8 mouse cellular contexts compared by ENCODE assay signal in genomic region chr1:153751763-153752301, GRCm38 (mm10). TPM values are rescaled to one million over a fixed set of nuclear protein-coding genes. Genes with fewer than 3 reads are reported as not detected.
DNase-seq lines count a peak whose midpoint lies in the region; ATAC-seq and TF ChIP-seq lines count a peak whose summit lies in the region.

No protein-coding gene starts in this region.

- H3K9ac ChIP-seq in forebrain, embryonic 12.5 days = no peak overlapping the region
- no peak overlapping the region for H3K9ac ChIP-seq in forebrain, embryonic 11.5 days (ENCODE audit: low read length)
- H3K9ac ChIP-seq in CH12.LX (ENCODE audit: insufficient read depth, low read depth) = peak overlapping the region; percentile 73
- H3K9ac ChIP-seq in intestine, embryonic 14.5 days (ENCODE audit: low read length) = peak overlapping the region; percentile 34

- no peaks in the 10 kb centered on the region for H3K36me3 ChIP-seq in forebrain, embryonic 12.5 days (replicated peaks)
- no peaks in the 10 kb centered on the region for H3K36me3 ChIP-seq in forebrain, embryonic 11.5 days (ENCODE audit: control insufficient read depth, insufficient read depth, low read length)
- peaks cover 4 to 30% of the 10 kb centered on the region in 2 experiments for H3K36me3 ChIP-seq in CH12.LX (replicated peaks in 1 of 2; ENCODE audit: control insufficient read depth in 1 of 2, insufficient read depth in 1 of 2, low read length in 1 of 2)
- no peaks in the 10 kb centered on the region for H3K36me3 ChIP-seq in intestine, embryonic 14.5 days (ENCODE audit: control insufficient read depth, insufficient read depth, low read length)
- peaks cover 11% of the 10 kb centered on the region for H3K36me3 ChIP-seq in small intestine, adult 2 months (ENCODE audit: control insufficient read depth, insufficient read depth, low read length)

- H3K4me2 ChIP-seq in forebrain, embryonic 12.5 days = peak overlapping the region; percentile 13; the same call in 1 of the 2 replicates
- H3K4me2 ChIP-seq in forebrain, embryonic 11.5 days (ENCODE audit: low read depth, low read length, severe bottlenecking) = no peak overlapping the region
- peak overlapping the region; percentile 74 for H3K4me2 ChIP-seq in CH12.LX (ENCODE audit: insufficient read depth, low read depth, poor library complexity, severe bottlenecking)
- peak overlapping the region; percentile 47 for H3K4me2 ChIP-seq in intestine, embryonic 14.5 days (ENCODE audit: low read length)

- TF ChIP-seq POLR2A in CH12.LX (IDR thresholded peaks at IDR 0.05; ENCODE audit: low read depth, low read length) = peak; percentile 55
- peak; percentile 43; the same call in 1 of the 2 replicates for TF ChIP-seq POLR2A in lung, adult 2 months (IDR thresholded peaks at IDR 0.05; ENCODE audit: borderline replicate concordance, extremely low read depth, low read depth, low read length)
- peak; percentile 55; the same call in 1 of the 2 replicates for TF ChIP-seq POLR2A in small intestine, adult 2 months (IDR thresholded peaks at IDR 0.05; ENCODE audit: low read depth, low read length)

- no peak for TF ChIP-seq CTCF in CH12.LX (conservative IDR thresholded peaks at IDR 0.05 in 1 of 2, IDR thresholded peaks at IDR 0.05 in 1 of 2; ENCODE audit: low read depth in 2 of 2, low read length in 2 of 2)
- no peak for TF ChIP-seq CTCF in lung, adult 2 months (IDR thresholded peaks at IDR 0.05; ENCODE audit: insufficient read depth, low read length)
- TF ChIP-seq CTCF in small intestine, adult 2 months (IDR thresholded peaks at IDR 0.05; ENCODE audit: extremely low read depth, insufficient read length, insufficient replicate concordance, low read depth, low read length) = peak; percentile 9; the same call in 1 of the 2 replicates

- in situ Hi-C loops in CH12.LX (cut with MboI; ENCODE audit: low pct_ligation_motif_present, low pct_unique_long_range_greater_than_20kb, low sequenced_read_pairs) = no loop called here

- no peak for DNase-seq in forebrain, embryonic 11.5 days (ENCODE audit: low spot score)
- peak; percentile 80 for DNase-seq in CH12.LX (ENCODE audit: extremely low read depth)
- DNase-seq in intestine, embryonic 14.5 days (ENCODE audit: low spot score) = peak; percentile 67
- DNase-seq in lung, adult 2 months = peak; percentile 51
- DNase-seq in cerebellum, adult 11-12 months = no peak

- H3K4me3 ChIP-seq in forebrain, embryonic 12.5 days (replicated peaks) = no peak overlapping the region
- no peak overlapping the region for H3K4me3 ChIP-seq in forebrain, embryonic 11.5 days (ENCODE audit: low read depth, low read length)
- peak overlapping the region; percentile 62 to 71 (median 63) for H3K4me3 ChIP-seq in CH12.LX (replicated peaks in 1 of 3; ENCODE audit: low read depth in 2 of 3, low read length in 2 of 3, poor library complexity in 1 of 3)
- H3K4me3 ChIP-seq in intestine, embryonic 14.5 days (ENCODE audit: low read depth, low read length) = peak overlapping the region; percentile 29
- peak overlapping the region; percentile 63 for H3K4me3 ChIP-seq in lung, adult 2 months (replicated peaks; ENCODE audit: extremely low read depth, low read depth, low read length)
- H3K4me3 ChIP-seq in small intestine, adult 2 months (ENCODE audit: low read depth, low read length) = peak overlapping the region; percentile 67

- peaks cover 36% of the 10 kb centered on the region for H3K4me1 ChIP-seq in forebrain, embryonic 12.5 days
- peaks cover 3% of the 10 kb centered on the region; the same call in 1 of the 2 replicates for H3K4me1 ChIP-seq in forebrain, embryonic 11.5 days (replicated peaks; ENCODE audit: control insufficient read depth, insufficient read depth, low read length)
- peaks cover 3 to 51% of the 10 kb centered on the region in 2 experiments; a peak in 3 of 4 replicates for H3K4me1 ChIP-seq in CH12.LX (ENCODE audit: control insufficient read depth in 1 of 2, insufficient read depth in 2 of 2)
- peaks cover 18% of the 10 kb centered on the region for H3K4me1 ChIP-seq in intestine, embryonic 14.5 days (replicated peaks; ENCODE audit: control insufficient read depth, insufficient read depth, low read length)
- H3K4me1 ChIP-seq in lung, adult 2 months (ENCODE audit: control insufficient read depth, insufficient read depth, low read length) = peaks cover 14% of the 10 kb centered on the region; the same call in 1 of the 2 replicates
- peaks cover 31% of the 10 kb centered on the region for H3K4me1 ChIP-seq in small intestine, adult 2 months (ENCODE audit: control insufficient read depth, insufficient read depth, insufficient read length, low read length)

- dilution Hi-C loops in CH12.LX (cut with MboI; ENCODE audit: extremely low pct_ligation_motif_present, extremely low pct_unique_long_range_greater_than_20kb, low sequenced_read_pairs) = no loop called here

- no peaks in the 10 kb centered on the region for H3K27me3 ChIP-seq in forebrain, embryonic 12.5 days
- H3K27me3 ChIP-seq in forebrain, embryonic 11.5 days (ENCODE audit: control insufficient read depth, insufficient read depth, low read length) = no peaks in the 10 kb centered on the region
- no peaks in the 10 kb centered on the region for H3K27me3 ChIP-seq in CH12.LX (replicated peaks)
- H3K27me3 ChIP-seq in intestine, embryonic 14.5 days (replicated peaks; ENCODE audit: control insufficient read depth, insufficient read depth, low read length) = no peaks in the 10 kb centered on the region
- H3K27me3 ChIP-seq in small intestine, adult 2 months (ENCODE audit: control insufficient read depth, insufficient read depth, low read length) = no peaks in the 10 kb centered on the region

- no peak overlapping the region for H3K27ac ChIP-seq in forebrain, embryonic 12.5 days
- H3K27ac ChIP-seq in forebrain, embryonic 11.5 days (ENCODE audit: low read depth, low read length) = no peak overlapping the region
- peak overlapping the region; percentile 18 for H3K27ac ChIP-seq in CH12.LX (ENCODE audit: insufficient read depth, low read depth)
- H3K27ac ChIP-seq in intestine, embryonic 14.5 days (ENCODE audit: low read depth) = peak overlapping the region; percentile 64
- peak overlapping the region; percentile 96 for H3K27ac ChIP-seq in small intestine, adult 2 months (ENCODE audit: insufficient read depth, low read depth, low read length)

- no peaks in the 10 kb centered on the region for H3K79me2 ChIP-seq in CH12.LX (replicated peaks; ENCODE audit: control insufficient read depth, extremely low read depth, insufficient read depth, poor library complexity, severe bottlenecking)

- 66% methylated on average over 13 of the region's 13 CpGs for WGBS in forebrain, embryonic 12.5 days
- WGBS in forebrain, embryonic 11.5 days = 64% methylated on average over 13 of the region's 13 CpGs
- WGBS in intestine, embryonic 14.5 days = 28% methylated on average over 13 of the region's 13 CpGs
- WGBS in lung, adult 2 months = 3% methylated on average over 13 of the region's 13 CpGs
- 3% methylated on average over 13 of the region's 13 CpGs for WGBS in small intestine, adult 2 months

- no peak for ATAC-seq in forebrain, embryonic 12.5 days (ENCODE audit: low FRiP score)
- no peak for ATAC-seq in forebrain, embryonic 11.5 days (replicated peaks; ENCODE audit: low FRiP score)
- peak; percentile 42 for ATAC-seq in erythroblast, adult 5-6 weeks (replicated peaks; ENCODE audit: low FRiP score, poor library complexity, severe bottlenecking)
- ATAC-seq in intestine, embryonic 14.5 days (replicated peaks; ENCODE audit: low FRiP score, low TSS enrichment, low read depth) = no peak

- no peaks in the 10 kb centered on the region for H3K9me3 ChIP-seq in forebrain, embryonic 12.5 days
- no peaks in the 10 kb centered on the region for H3K9me3 ChIP-seq in forebrain, embryonic 11.5 days (ENCODE audit: control insufficient read depth, low read length)
- H3K9me3 ChIP-seq in CH12.LX (replicated peaks; ENCODE audit: low read length) = no peaks in the 10 kb centered on the region
- H3K9me3 ChIP-seq in intestine, embryonic 14.5 days (ENCODE audit: control insufficient read depth, low read length) = no peaks in the 10 kb centered on the region

- TF ChIP-seq EP300 in CH12.LX (IDR thresholded peaks at IDR 0.05; ENCODE audit: low read length) = no peak

- no peak for TF ChIP-seq RAD21 in CH12.LX (IDR thresholded peaks at IDR 0.05; ENCODE audit: low read depth, low read length)

TF ChIP-seq in CH12.LX, 34 proteins besides CTCF, POLR2A, EP300 and RAD21 (continues in another document):
- TF ChIP-seq SIN3A (IDR thresholded peaks at IDR 0.05; ENCODE audit: low read length) (peak; percentile 3; the same call in 1 of the 2 replicates), TCF12 (IDR thresholded peaks at IDR 0.05; ENCODE audit: low read depth, low read length) (peak; percentile 71; the same call in 1 of the 2 replicates), ELF1 (IDR thresholded peaks at IDR 0.05; ENCODE audit: low read depth, low read length) (peak; percentile 59; the same call in 1 of the 2 replicates), NELFE (IDR thresholded peaks at IDR 0.05; ENCODE audit: low read depth, low read length) (peak; percentile 46), HCFC1 (IDR thresholded peaks at IDR 0.05; ENCODE audit: low read depth, low read length) (0 out of 2 replicates have a peak, but pooled peaks have one; percentile 20)

RNA-seq across cellular contexts. Expression of gene Rnasel, which starts 2.6 kb away (rescaled TPM):
- 29.1 and 31.6 TPM in 2 replicates for polyA plus RNA-seq in forebrain, embryonic 12.5 days (2016; fragmentation: Nextera tagmentation; extraction: Ambion mirVana)
- 19.3 and 19.5 TPM in 2 replicates for polyA plus RNA-seq in forebrain, embryonic 11.5 days (2014; fragmentation: Nextera tagmentation; extraction: Ambion mirVana)
- total RNA-seq in CH12.LX (2012; rRNA removed) (7.5 and 8.4 TPM in 2 replicates), CH12.LX (2014; rRNA removed) (9.2 and 9.7 TPM in 2 replicates)
- polyA plus RNA-seq in CH12.LX (2012; ENCODE audit: insufficient read length, low read depth) = 18.8 and 19.8 TPM in 2 replicates
- 171 and 180 TPM in 2 replicates for total RNA-seq in erythroblast, adult 5-6 weeks (2015; ENCODE audit: low replicate concordance)
- total RNA-seq in erythroblast, adult 5-6 weeks (2017; ENCODE audit: low replicate concordance) = 259 and 394 TPM in 2 replicates
- 15.8 and 18.7 TPM in 2 replicates for polyA plus RNA-seq in intestine, embryonic 14.5 days (2014; fragmentation: Nextera tagmentation; extraction: Ambion mirVana)
- polyA plus RNA-seq in lung, adult 2 months (2012; rRNA removed) = 4.7 and 10.1 TPM in 2 replicates
- polyA plus RNA-seq in small intestine, adult 2 months (2012; rRNA removed) = 5.9 and 10.9 TPM in 2 replicates

RNA-seq across cellular contexts. Expression of gene Rgs16, which starts 11.7 kb away (rescaled TPM):
- polyA plus RNA-seq in forebrain, embryonic 12.5 days (2016; fragmentation: Nextera tagmentation; extraction: Ambion mirVana) = 46.6 and 49.3 TPM in 2 replicates
- polyA plus RNA-seq in forebrain, embryonic 11.5 days (2014; fragmentation: Nextera tagmentation; extraction: Ambion mirVana) = 24.3 and 25.3 TPM in 2 replicates
- 0.21 and 0.25 TPM in 2 replicates for total RNA-seq in CH12.LX (2012; rRNA removed)
- 0.15 TPM in 2 replicates for total RNA-seq in CH12.LX (2014; rRNA removed)
- polyA plus RNA-seq in CH12.LX (2012; ENCODE audit: insufficient read length, low read depth) = 0.26 TPM in 1 of 2 replicates, not detected in the other
- total RNA-seq in erythroblast, adult 5-6 weeks (2015; ENCODE audit: low replicate concordance) = not detected in 2 replicates
- total RNA-seq in erythroblast, adult 5-6 weeks (2017; ENCODE audit: low replicate concordance) = 0.56 TPM in 1 of 2 replicates, not detected in the other
- 2.4 and 2.7 TPM in 2 replicates for polyA plus RNA-seq in intestine, embryonic 14.5 days (2014; fragmentation: Nextera tagmentation; extraction: Ambion mirVana)
- 0.71 and 0.76 TPM in 2 replicates for polyA plus RNA-seq in lung, adult 2 months (2012; rRNA removed)
- polyA plus RNA-seq in small intestine, adult 2 months (2012; rRNA removed) = 0.18 and 0.34 TPM in 2 replicates

Comparison
In these comparisons a context has a peak if more than half of its experiments do, and no peak if none do; other contexts are left out.
1. H3K27ac ChIP-seq: peak in CH12.LX (single experiment), intestine, embryonic 14.5 days (single experiment) and small intestine, adult 2 months (single experiment); none in forebrain, embryonic 12.5 days (single experiment) and forebrain, embryonic 11.5 days (single experiment).
2. H3K4me3 ChIP-seq: peak in CH12.LX (3 of 3), intestine, embryonic 14.5 days (single experiment), lung, adult 2 months (single experiment) and small intestine, adult 2 months (single experiment); none in forebrain, embryonic 12.5 days (single experiment) and forebrain, embryonic 11.5 days (single experiment).
3. H3K9ac ChIP-seq: peak in CH12.LX (single experiment) and intestine, embryonic 14.5 days (single experiment); none in forebrain, embryonic 12.5 days (single experiment) and forebrain, embryonic 11.5 days (single experiment).
4. DNase-seq: peak in CH12.LX (single experiment), intestine, embryonic 14.5 days (single experiment) and lung, adult 2 months (single experiment); none in forebrain, embryonic 11.5 days (single experiment) and cerebellum, adult 11-12 months (single experiment).
5. Peak in every context shown above with its lines, with median percentiles within 50 percentile points of each other: POLR2A ChIP-seq.